Mouse (Mus musculus): ENCODE measurements around the gene Bloc1s3. TPM values are rescaled to one million over a fixed set of nuclear protein-coding genes. Genes with fewer than 3 reads are reported as not detected.
A peak's percentile ranks its signal among the peaks of the same experiment; 100 is the strongest.

Bloc1s3 gene
- polyA plus RNA-seq, 1 experiment = 24.9 TPM

DNA sequence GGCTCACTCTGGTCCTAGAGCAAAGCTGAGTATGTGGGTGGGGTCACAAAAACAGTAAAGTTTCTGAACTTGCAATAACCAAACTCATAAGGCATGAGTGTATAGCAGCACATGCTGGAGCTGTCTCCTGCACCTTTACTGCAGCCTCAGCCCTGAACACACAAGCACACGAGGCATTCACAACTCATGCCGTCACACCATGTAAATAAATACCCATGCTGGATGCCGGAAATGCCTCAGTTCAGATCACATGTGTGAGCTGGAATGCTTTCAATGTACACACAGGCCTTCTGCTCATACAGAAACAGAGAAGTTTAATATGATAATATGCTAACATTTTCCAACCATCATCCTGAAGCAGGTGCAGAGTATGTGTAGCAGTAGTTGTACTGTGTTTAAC, 37.8 kb upstream of the Bloc1s3 start:
- TF ChIP-seq CTCF (IDR thresholded peaks at IDR 0.05; ENCODE audit: extremely low read depth, insufficient read length, insufficient replicate concordance, low read depth, low read length) (no peak), POLR2A (IDR thresholded peaks at IDR 0.05; ENCODE audit: low read depth, low read length) (no peak)
- no peak overlapping the region for H3K27ac ChIP-seq (ENCODE audit: insufficient read depth, low read depth, low read length)
- peaks cover 12% of the 10 kb centered on the region; the same call in 1 of the 2 replicates for H3K4me1 ChIP-seq (ENCODE audit: control insufficient read depth, insufficient read depth, insufficient read length, low read length)
- no peak overlapping the region for H3K4me3 ChIP-seq (ENCODE audit: low read depth, low read length)
- WGBS = 17% methylated on average over 3 of the region's 3 CpGs
- no peaks in the 10 kb centered on the region for H3K36me3 ChIP-seq (ENCODE audit: control insufficient read depth, insufficient read depth, low read length)
- H3K27me3 ChIP-seq (ENCODE audit: control insufficient read depth, insufficient read depth, low read length) = no peaks in the 10 kb centered on the region

DNA sequence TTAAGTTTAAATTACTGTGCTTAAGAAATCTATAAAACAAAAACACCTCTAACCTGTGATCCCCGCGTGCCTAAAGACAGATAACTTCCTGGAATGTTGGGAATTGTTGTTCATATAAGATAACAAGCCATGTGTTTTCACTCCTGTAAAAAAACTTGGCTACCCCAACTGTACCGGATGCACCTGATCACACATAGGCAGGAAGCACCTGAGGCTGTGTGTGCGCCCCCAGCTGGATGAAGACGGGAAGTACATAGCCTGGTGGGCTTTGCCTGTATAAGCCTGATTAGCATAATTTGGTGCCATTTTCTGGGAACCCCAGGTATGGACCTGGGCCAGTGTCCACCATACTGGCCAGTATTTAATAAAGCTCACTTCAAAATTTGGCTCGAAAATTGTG, 35.4 kb upstream of the Bloc1s3 start:
- 25% methylated on average over 6 of the region's 6 CpGs for WGBS
- H3K4me1 ChIP-seq (ENCODE audit: control insufficient read depth, insufficient read depth, insufficient read length, low read length) = peaks cover 12% of the 10 kb centered on the region; the same call in 1 of the 2 replicates
- no peak overlapping the region for H3K4me3 ChIP-seq (ENCODE audit: low read depth, low read length)
- no peaks in the 10 kb centered on the region for H3K27me3 ChIP-seq (ENCODE audit: control insufficient read depth, insufficient read depth, low read length)
- H3K36me3 ChIP-seq (ENCODE audit: control insufficient read depth, insufficient read depth, low read length) = no peaks in the 10 kb centered on the region
- H3K27ac ChIP-seq (ENCODE audit: insufficient read depth, low read depth, low read length) = no peak overlapping the region
- TF ChIP-seq POLR2A (IDR thresholded peaks at IDR 0.05; ENCODE audit: low read depth, low read length) (no peak), CTCF (IDR thresholded peaks at IDR 0.05; ENCODE audit: extremely low read depth, insufficient read length, insufficient replicate concordance, low read depth, low read length) (peak; percentile 45; the same call in 1 of the 2 replicates)

DNA sequence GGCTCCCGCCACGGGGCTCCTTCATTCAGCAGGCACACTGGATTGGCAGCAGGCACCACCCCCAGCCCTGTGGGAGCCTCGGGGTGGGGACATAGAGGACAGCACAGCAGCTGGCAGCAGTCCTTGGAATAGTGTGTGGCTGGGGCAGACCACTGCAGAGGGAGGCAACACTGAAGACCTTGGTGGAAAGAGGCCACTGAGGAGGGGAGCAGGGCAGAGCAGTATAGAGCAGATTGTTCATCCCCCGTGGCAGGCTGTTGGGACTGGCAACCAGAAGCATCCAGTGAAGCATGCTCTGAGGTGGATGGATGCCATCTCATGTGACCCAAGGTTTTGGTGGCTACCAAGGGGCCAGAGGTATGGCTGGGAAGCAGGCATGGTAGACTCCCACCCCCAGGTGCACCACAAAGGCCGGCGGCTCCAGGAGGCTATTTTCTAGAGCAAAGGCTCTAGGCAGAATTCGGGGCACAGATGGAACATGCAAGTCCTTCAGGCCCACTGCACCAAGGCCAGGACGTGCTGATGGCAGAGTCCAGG, 34.1 kb upstream of the Bloc1s3 start:
- TF ChIP-seq CTCF (IDR thresholded peaks at IDR 0.05; ENCODE audit: extremely low read depth, insufficient read length, insufficient replicate concordance, low read depth, low read length) (no peak), POLR2A (IDR thresholded peaks at IDR 0.05; ENCODE audit: low read depth, low read length) (no peak)
- Histone ChIP-seq H3K36me3 (ENCODE audit: control insufficient read depth, insufficient read depth, low read length) (no peaks in the 10 kb centered on the region), H3K4me1 (ENCODE audit: control insufficient read depth, insufficient read depth, insufficient read length, low read length) (peaks cover 6% of the 10 kb centered on the region; the same call in 1 of the 2 replicates), H3K27me3 (ENCODE audit: control insufficient read depth, insufficient read depth, low read length) (no peaks in the 10 kb centered on the region), H3K27ac (ENCODE audit: insufficient read depth, low read depth, low read length) (no peak overlapping the region), H3K4me3 (ENCODE audit: low read depth, low read length) (no peak overlapping the region)
- 55% methylated on average over 8 of the region's 8 CpGs for WGBS

- Histone ChIP-seq H3K36me3 (ENCODE audit: control insufficient read depth, insufficient read depth, low read length) (no peaks in the 10 kb centered on the region), H3K27me3 (ENCODE audit: control insufficient read depth, insufficient read depth, low read length) (no peaks in the 10 kb centered on the region), H3K27ac (ENCODE audit: insufficient read depth, low read depth, low read length) (no peak overlapping the region), H3K4me1 (ENCODE audit: control insufficient read depth, insufficient read depth, insufficient read length, low read length) (peaks cover 3% of the 10 kb centered on the region; the same call in 1 of the 2 replicates), H3K4me3 (ENCODE audit: low read depth, low read length) (no peak overlapping the region)
- TF ChIP-seq POLR2A (IDR thresholded peaks at IDR 0.05; ENCODE audit: low read depth, low read length) (no peak), CTCF (IDR thresholded peaks at IDR 0.05; ENCODE audit: extremely low read depth, insufficient read length, insufficient replicate concordance, low read depth, low read length) (no peak)
- WGBS = 76% methylated on average over 7 of the region's 7 CpGs
These were observed 33.6 kb upstream of the Bloc1s3 start for GRCm38 (mm10) chr7:19541681-19542154.

DNA sequence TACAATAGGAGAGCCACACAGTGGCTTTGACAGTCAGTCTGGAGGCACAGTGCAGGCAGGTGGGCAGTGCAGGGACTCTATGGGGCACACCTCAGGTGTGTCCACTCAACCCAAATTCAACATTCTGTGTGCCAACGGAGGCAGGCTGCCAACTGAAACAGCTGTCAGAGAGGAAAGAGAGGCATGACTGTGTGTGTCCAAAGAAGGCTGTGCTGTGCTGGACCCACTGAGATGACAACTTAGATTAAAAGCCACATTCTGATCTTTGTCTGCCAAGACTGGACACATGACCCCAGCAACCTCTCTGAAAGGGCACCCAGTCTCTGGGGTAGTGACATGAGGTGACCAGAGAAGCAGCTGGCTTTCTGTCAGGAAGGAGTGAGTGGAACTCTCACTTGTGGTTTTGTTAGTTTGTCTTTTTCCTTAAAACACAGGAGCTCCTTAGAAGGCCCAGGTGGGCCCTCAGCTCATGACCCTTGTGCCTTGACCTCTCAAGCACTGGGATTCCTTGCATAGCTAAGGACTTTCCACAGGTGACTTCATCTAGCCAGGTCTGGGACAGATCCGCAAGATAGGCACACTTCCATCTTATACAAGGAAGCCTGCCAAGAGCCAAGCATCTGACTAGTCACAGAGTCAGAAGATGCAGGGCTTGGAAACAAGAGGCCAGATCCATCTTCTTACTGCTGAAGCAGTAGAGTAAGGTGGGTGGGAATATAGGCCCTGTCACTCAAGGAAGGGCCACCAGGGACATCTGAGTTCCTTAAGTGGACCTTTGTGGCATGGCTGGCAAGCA, 32.8 kb upstream of the Bloc1s3 start:
- Histone ChIP-seq H3K27me3 (ENCODE audit: control insufficient read depth, insufficient read depth, low read length) (no peaks in the 10 kb centered on the region), H3K36me3 (ENCODE audit: control insufficient read depth, insufficient read depth, low read length) (no peaks in the 10 kb centered on the region), H3K4me1 (ENCODE audit: control insufficient read depth, insufficient read depth, insufficient read length, low read length) (no peaks in the 10 kb centered on the region; the same call in 1 of the 2 replicates), H3K27ac (ENCODE audit: insufficient read depth, low read depth, low read length) (no peak overlapping the region), H3K4me3 (ENCODE audit: low read depth, low read length) (no peak overlapping the region)
- 46% methylated on average over 2 of the region's 2 CpGs for WGBS
- TF ChIP-seq POLR2A (IDR thresholded peaks at IDR 0.05; ENCODE audit: low read depth, low read length) = no peak
- TF ChIP-seq CTCF (IDR thresholded peaks at IDR 0.05; ENCODE audit: extremely low read depth, insufficient read length, insufficient replicate concordance, low read depth, low read length) = no peak

- Histone ChIP-seq H3K27ac (ENCODE audit: insufficient read depth, low read depth, low read length) (no peak overlapping the region), H3K4me3 (ENCODE audit: low read depth, low read length) (no peak overlapping the region), H3K27me3 (ENCODE audit: control insufficient read depth, insufficient read depth, low read length) (no peaks in the 10 kb centered on the region), H3K36me3 (ENCODE audit: control insufficient read depth, insufficient read depth, low read length) (peaks cover 41% of the 10 kb centered on the region), H3K4me1 (ENCODE audit: control insufficient read depth, insufficient read depth, insufficient read length, low read length) (peaks cover 3% of the 10 kb centered on the region)
- WGBS = 95% methylated on average over 10 of the region's 10 CpGs
- no peak for TF ChIP-seq POLR2A (IDR thresholded peaks at IDR 0.05; ENCODE audit: low read depth, low read length)
- TF ChIP-seq CTCF (IDR thresholded peaks at IDR 0.05; ENCODE audit: extremely low read depth, insufficient read length, insufficient replicate concordance, low read depth, low read length) = no peak
These were observed 26.5 kb upstream of the Bloc1s3 start for GRCm38 (mm10) chr7:19534676-19535075.

DNA sequence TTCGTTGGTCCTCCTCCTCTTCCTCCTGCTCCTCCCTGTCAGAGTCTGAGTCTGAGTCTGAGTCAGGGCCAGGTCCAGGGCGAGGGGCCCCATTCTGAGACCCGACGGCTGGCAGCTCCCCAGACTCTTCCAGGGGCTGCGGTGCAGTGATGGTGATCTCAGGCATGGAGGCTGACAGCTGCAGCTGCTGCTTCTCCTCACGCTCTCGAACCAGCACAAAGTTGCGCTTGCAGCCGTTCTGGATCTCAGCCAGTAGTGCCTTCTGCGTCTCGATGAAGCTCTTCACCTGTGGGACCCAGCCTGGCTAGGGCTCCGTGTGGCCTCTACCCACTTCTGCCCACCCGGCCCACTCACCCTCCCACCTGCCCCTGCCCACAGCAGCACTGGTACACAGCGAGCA, 24.1 kb upstream of the Bloc1s3 start:
- Histone ChIP-seq H3K36me3 (ENCODE audit: control insufficient read depth, insufficient read depth, low read length) (peaks cover 41% of the 10 kb centered on the region), H3K4me1 (ENCODE audit: control insufficient read depth, insufficient read depth, insufficient read length, low read length) (peaks cover 3% of the 10 kb centered on the region), H3K27ac (ENCODE audit: insufficient read depth, low read depth, low read length) (no peak overlapping the region), H3K27me3 (ENCODE audit: control insufficient read depth, insufficient read depth, low read length) (no peaks in the 10 kb centered on the region), H3K4me3 (ENCODE audit: low read depth, low read length) (no peak overlapping the region)
- TF ChIP-seq CTCF (IDR thresholded peaks at IDR 0.05; ENCODE audit: extremely low read depth, insufficient read length, insufficient replicate concordance, low read depth, low read length) (no peak), POLR2A (IDR thresholded peaks at IDR 0.05; ENCODE audit: low read depth, low read length) (no peak)
- 84% methylated on average over 14 of the region's 14 CpGs for WGBS

All from small intestine, adult 2 months (tissue).